Mouse (Mus musculus): ENCODE measurements around the gene Dalrd3.

DNA sequence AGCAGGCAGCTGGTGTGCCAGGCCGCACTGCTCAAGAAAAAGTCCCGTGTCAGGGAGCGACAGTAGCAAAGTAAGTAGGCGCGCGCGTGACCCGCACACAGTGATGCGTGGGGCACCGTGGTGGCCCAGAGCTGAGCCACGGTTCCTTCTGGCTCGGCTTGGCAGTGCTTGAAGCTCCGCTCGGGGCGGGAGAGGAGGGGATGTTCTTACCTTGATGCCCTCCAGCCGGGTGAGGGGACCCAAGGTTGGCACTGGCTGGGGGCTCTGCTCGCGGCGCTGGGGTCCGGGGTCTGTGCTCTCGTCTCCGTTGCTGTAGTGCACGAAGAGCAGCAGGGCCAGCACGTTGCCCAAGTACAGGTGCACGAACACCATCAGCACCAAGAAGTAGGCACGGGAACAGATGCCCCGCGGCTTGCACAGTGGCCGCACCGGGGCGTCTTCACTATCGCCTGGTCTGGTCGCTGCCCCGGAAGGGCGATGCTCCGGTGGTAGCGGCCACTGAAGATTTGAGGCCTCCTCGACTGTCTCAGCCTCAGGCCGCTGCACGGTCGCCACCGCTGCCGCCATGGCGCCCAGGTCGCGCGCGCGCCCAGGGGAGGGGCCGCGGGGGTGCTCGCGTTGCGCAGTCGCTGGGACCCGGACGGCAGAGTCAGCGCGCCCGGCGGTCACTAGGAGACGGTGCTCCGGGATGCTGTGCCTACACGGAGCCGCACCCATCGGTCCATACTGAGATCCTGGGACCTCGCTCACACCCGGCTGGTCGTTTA lies 27.5 kb downstream of the Dalrd3 start, which contains the start of gene P4htm:
- TF ChIP-seq CTCF (conservative IDR thresholded peaks at IDR 0.05; ENCODE audit: low read length) = no peak
- no peak for TF ChIP-seq NANOG (IDR thresholded peaks at IDR 0.05; ENCODE audit: borderline replicate concordance, low read length)
- TF ChIP-seq POU5F1 (IDR thresholded peaks at IDR 0.05; ENCODE audit: borderline replicate concordance, low read length) = no peak
